Mouse (Mus musculus) heart, embryonic 14.5 days (tissue): ENCODE results near the gene Mob3a. TPM values are rescaled to one million over a fixed set of nuclear protein-coding genes. Genes with fewer than 3 reads are reported as not detected.

Experiments used
- ATAC-seq: fragments of 200-750 bp; cut with Nextera tagmentation; 2 replicates; pipeline ENCODE4 v1.8.0; 2017; ENCODE audit warnings: low read depth, moderate TSS enrichment; ENCODE audit not compliant: insufficient number of reproducible peaks, insufficient read depth, low FRiP score
- H3K27ac ChIP-seq, 2 experiments: fragments of 200-500 bp in 1 of 2; fragments of 300-500 bp in 1 of 2; sonication (generic) in 1 of 2; replicated peaks in 1 of 2; 2 replicates each; pipeline ENCODE4 v1.5.1; 2012 to 2014; ENCODE audit warnings: low read depth in 2 of 2, low read length in 2 of 2, control low read depth in 1 of 2, mild to moderate bottlenecking in 1 of 2, mixed read lengths in 1 of 2; ENCODE audit not compliant: control insufficient read depth in 1 of 2, insufficient read depth in 1 of 2
- H3K27me3 ChIP-seq: fragments of 300-500 bp; sonication (generic); 2 replicates; pipeline ENCODE4 v1.6.1; 2014; ENCODE audit warnings: mild to moderate bottlenecking, low read length, control low read depth; ENCODE audit not compliant: control insufficient read depth, insufficient read depth
- H3K36me3 ChIP-seq: fragments of 300-500 bp; sonication (generic); 2 replicates; pipeline ENCODE4 v1.6.1; 2014; ENCODE audit warnings: mild to moderate bottlenecking, control low read depth, low read length, mixed read lengths; ENCODE audit not compliant: control insufficient read depth, insufficient read depth
- H3K4me1 ChIP-seq, 2 experiments: fragments of 200-500 bp in 1 of 2; fragments of 300-500 bp in 1 of 2; sonication (generic) in 1 of 2; 2 replicates each; pipeline ENCODE4 v1.6.1; 2012 to 2014; ENCODE audit warnings: low read length in 2 of 2, control low read depth in 1 of 2, mixed read lengths in 1 of 2; ENCODE audit not compliant: control insufficient read depth in 2 of 2, insufficient read depth in 2 of 2
- H3K4me2 ChIP-seq: fragments of 300-500 bp; sonication (generic); 2 replicates; pipeline ENCODE4 v1.6.1; 2014; ENCODE audit warnings: mild to moderate bottlenecking, low read length
- H3K4me3 ChIP-seq, 2 experiments: fragments of 200-500 bp in 1 of 2; fragments of 300-500 bp in 1 of 2; sonication (generic) in 1 of 2; 2 replicates each; pipeline ENCODE4 v1.5.1; 2012 to 2014; ENCODE audit warnings: low read length in 2 of 2, mild to moderate bottlenecking in 2 of 2, control low read depth in 1 of 2, low read depth in 1 of 2, moderate library complexity in 1 of 2; ENCODE audit not compliant: control insufficient read depth in 1 of 2, insufficient read depth in 1 of 2
- H3K9ac ChIP-seq: fragments of 300-500 bp; sonication (generic); 2 replicates; pipeline ENCODE4 v1.6.1; 2014; ENCODE audit warnings: mild to moderate bottlenecking, low read length
- H3K9me3 ChIP-seq: fragments of 300-500 bp; sonication (generic); 2 replicates; pipeline ENCODE4 v1.6.1; 2016; ENCODE audit warnings: low read length, control low read depth; ENCODE audit not compliant: control insufficient read depth
- WGBS: fragments of 180-500 bp; shearing (Covaris S2); extraction: QIAGEN DNeasy Blood & Tissue Kit; methylation state at CpG from one replicate; pipeline ENCODE4 v1.1.7; 2014; 5-methylcytosine and 5-hydroxymethylcytosine counted together
- polyA plus RNA-seq: library from polyadenylated mRNA; unstranded; fragments of >200 nt; fragmentation: Nextera tagmentation; extraction: Ambion mirVana; gene quantifications from 2 replicates; pipeline ENCODE4 v1.2.1, GENCODE M21; 2014

Gene Mob3a
- polyA plus RNA-seq, 1 experiment from 2014 or later, result 22.3 TPM

GRCm38 (mm10) chr10:80665459-80665858, 36.3 kb downstream of the Mob3a start:
- 52% methylated on average over 4 of the region's 4 CpGs for WGBS
- H3K27me3 ChIP-seq, result no peaks in the 10 kb centered on the region
- no peaks in the 10 kb centered on the region for H3K9me3 ChIP-seq
- peak overlapping the region; percentile 60 for H3K4me2 ChIP-seq
- peaks cover 22 to 43% of the 10 kb centered on the region in 2 experiments for H3K4me1 ChIP-seq
- no peak for ATAC-seq
- H3K27ac ChIP-seq, result peak overlapping the region in 1 of 2 experiments; percentile 91; a peak in 2 of 4 replicates
- no peak overlapping the region for H3K4me3 ChIP-seq
- H3K36me3 ChIP-seq, result peaks cover 51% of the 10 kb centered on the region
- H3K9ac ChIP-seq, result peak overlapping the region; percentile 70; the same call in 1 of the 2 replicates

DNA sequence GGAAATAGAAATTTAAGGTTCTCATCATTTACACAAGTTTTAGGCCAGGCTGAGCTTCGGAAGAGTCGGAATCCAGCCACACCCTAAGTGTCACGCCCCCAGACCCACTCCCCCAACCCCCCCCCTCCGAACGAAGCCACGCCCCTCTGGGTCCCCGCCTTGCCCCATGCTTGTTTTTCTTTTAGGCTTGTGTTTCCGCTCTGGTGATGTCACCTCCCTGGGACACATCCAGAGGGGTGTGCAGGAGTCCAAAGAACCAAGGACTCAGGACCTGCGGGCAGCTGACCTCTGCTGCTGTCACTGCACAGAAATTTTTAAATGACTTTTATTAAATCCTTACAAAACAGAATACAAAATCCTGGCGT, 36.8 kb downstream of the Mob3a start:
- peak; percentile 58 for ATAC-seq
- WGBS, result 6% methylated on average over 10 of the region's 10 CpGs
- peak overlapping the region; percentile 70 for H3K9ac ChIP-seq

GRCm38 (mm10) chr10:80664197-80665015, 37.4 kb downstream of the Mob3a start:
- peaks cover 41% of the 10 kb centered on the region for H3K36me3 ChIP-seq
- 16% methylated on average over 16 of the region's 16 CpGs for WGBS
- peaks cover 22 to 38% of the 10 kb centered on the region in 2 experiments for H3K4me1 ChIP-seq
- peak overlapping the region in 1 of 2 experiments; percentile 9; a peak in 1 of 4 replicates for H3K4me3 ChIP-seq
- no peaks in the 10 kb centered on the region for H3K9me3 ChIP-seq
- no peaks in the 10 kb centered on the region for H3K27me3 ChIP-seq
- peak overlapping the region; percentile 60 for H3K4me2 ChIP-seq
- H3K9ac ChIP-seq, result peak overlapping the region; percentile 70
- H3K27ac ChIP-seq, result peak overlapping the region; percentile 85 to 91
- ATAC-seq, result peak; percentile 55

More for the DNA sequence above, 36.8 kb downstream of the Mob3a start:
- Histone ChIP-seq H3K36me3 (peaks cover 46% of the 10 kb centered on the region), H3K4me2 (peak overlapping the region; percentile 60), H3K27ac (peak overlapping the region; percentile 85 to 91), H3K4me3 (peak overlapping the region in 1 of 2 experiments; percentile 9; a peak in 1 of 4 replicates), H3K27me3 (no peaks in the 10 kb centered on the region), H3K4me1 (peaks cover 22 to 39% of the 10 kb centered on the region in 2 experiments), H3K9me3 (no peaks in the 10 kb centered on the region)

DNA sequence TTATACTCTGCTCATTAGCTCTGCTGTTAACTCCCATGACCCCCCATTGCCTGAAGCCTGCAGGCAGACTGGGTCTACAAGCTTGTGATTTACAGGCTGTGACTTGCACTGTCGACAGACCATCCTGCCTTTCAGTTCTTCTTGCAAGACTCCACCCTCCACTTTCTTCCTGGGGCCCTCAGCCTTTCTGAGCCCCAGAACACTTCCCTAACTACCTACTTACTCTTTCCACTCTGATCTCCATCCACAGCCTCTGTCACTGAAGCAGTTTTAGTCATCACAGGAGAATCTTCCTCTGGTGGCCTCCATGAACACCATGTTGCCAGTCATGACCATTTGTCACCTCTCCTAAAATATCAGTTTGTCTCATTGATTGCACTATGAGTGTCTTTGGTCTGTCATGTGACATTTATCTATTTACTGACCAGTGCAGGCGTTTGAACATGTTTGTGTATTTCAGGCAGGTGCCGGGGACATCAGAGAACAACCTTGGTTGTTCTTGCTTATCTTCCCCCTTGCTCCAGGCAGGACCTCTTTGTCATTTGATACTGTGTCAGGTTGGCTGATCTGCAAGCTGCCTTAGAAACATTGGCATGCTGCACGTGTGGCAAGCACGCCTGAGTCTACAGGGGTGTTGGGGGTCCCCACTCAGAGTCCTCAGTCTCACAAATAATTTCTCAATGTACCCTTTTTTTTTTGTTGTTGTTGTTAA, 38.1 kb downstream of the Mob3a start:
- H3K4me2 ChIP-seq, result no peak overlapping the region; the same call in 1 of the 2 replicates
- WGBS, result 19% methylated on average over 5 of the region's 5 CpGs
- peak overlapping the region; percentile 25 to 91 for H3K27ac ChIP-seq
- no peak overlapping the region for H3K4me3 ChIP-seq
- peaks cover 22 to 40% of the 10 kb centered on the region in 2 experiments for H3K4me1 ChIP-seq
- H3K9ac ChIP-seq, result no peak overlapping the region; the same call in 1 of the 2 replicates
- H3K36me3 ChIP-seq, result peaks cover 33% of the 10 kb centered on the region
- no peaks in the 10 kb centered on the region for H3K27me3 ChIP-seq
- H3K9me3 ChIP-seq, result no peaks in the 10 kb centered on the region
- ATAC-seq, result no peak

DNA sequence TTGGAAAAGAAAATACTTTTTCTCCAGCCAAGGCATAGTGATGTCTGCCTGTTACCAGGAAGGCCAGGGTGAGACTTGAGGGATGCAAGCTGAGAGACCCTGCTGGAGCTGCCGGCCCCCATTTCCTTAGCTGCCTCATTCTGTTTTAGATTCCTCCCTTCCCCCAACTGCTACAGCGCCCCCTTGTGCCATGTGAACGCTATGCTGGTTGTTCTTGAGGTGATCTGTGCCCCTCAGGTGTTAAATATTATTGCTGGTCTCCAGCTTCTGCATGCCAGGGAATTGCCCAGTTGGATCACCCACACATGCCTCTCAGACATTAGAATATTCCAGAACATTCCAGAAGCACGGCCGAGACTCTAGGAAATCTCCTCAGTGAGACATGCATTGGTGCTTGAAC, 40.6 kb downstream of the Mob3a start:
- Histone ChIP-seq H3K4me2 (no peak overlapping the region), H3K27me3 (no peaks in the 10 kb centered on the region), H3K9ac (no peak overlapping the region), H3K27ac (no peak overlapping the region), H3K4me1 (peaks cover 26 to 40% of the 10 kb centered on the region in 2 experiments), H3K9me3 (no peaks in the 10 kb centered on the region), H3K36me3 (peaks cover 8% of the 10 kb centered on the region), H3K4me3 (no peak overlapping the region)
- ATAC-seq, result no peak
- WGBS, result 31% methylated on average over 5 of the region's 5 CpGs

GRCm38 (mm10) chr10:80659213-80659612, 42.6 kb downstream of the Mob3a start:
- H3K4me3 ChIP-seq, result peak overlapping the region in 1 of 2 experiments; percentile 17; a peak in 2 of 4 replicates
- H3K4me1 ChIP-seq, result peaks cover 22 to 36% of the 10 kb centered on the region in 2 experiments
- WGBS, result 11% methylated on average over 10 of the region's 10 CpGs
- H3K9me3 ChIP-seq, result no peaks in the 10 kb centered on the region
- peak overlapping the region; percentile 47 for H3K4me2 ChIP-seq
- no peak for ATAC-seq
- no peak overlapping the region for H3K27ac ChIP-seq
- no peaks in the 10 kb centered on the region for H3K27me3 ChIP-seq
- no peaks in the 10 kb centered on the region for H3K36me3 ChIP-seq
- peak overlapping the region; percentile 51 for H3K9ac ChIP-seq

DNA sequence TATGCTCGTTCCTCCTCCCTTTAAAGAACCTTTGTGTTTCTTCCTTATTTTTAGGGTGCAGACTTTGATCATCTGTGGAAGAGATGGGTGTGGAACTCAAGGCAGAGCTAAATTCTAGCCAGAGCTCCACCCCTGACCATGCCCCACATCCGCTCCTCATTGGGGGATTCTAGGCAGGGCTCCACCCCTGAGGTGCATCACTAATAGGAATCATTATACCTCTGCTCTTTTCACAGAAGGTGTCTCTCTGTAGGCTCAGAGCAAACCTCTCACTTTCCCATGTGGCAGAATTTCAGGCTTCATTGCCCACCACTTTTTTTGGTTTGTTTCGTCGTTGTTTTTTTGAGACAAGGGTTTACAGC, 43.0 kb downstream of the Mob3a start:
- H3K4me3 ChIP-seq, result no peak overlapping the region
- no peaks in the 10 kb centered on the region for H3K36me3 ChIP-seq
- WGBS, result 65% methylated on average over 4 of the region's 4 CpGs
- ATAC-seq, result no peak
- H3K27me3 ChIP-seq, result no peaks in the 10 kb centered on the region
- H3K9ac ChIP-seq, result peak overlapping the region; percentile 51; the same call in 1 of the 2 replicates
- H3K9me3 ChIP-seq, result no peaks in the 10 kb centered on the region
- H3K4me1 ChIP-seq, result peaks cover 18 to 34% of the 10 kb centered on the region in 2 experiments
- H3K27ac ChIP-seq, result no peak overlapping the region
- peak overlapping the region; percentile 47; the same call in 1 of the 2 replicates for H3K4me2 ChIP-seq
